Mouse (Mus musculus) embryonic facial prominence, embryonic 15.5 days (tissue): Measurements from ENCODE around the gene Tas2r131. TPM values are rescaled to one million over a fixed set of nuclear protein-coding genes. Genes with fewer than 3 reads are reported as not detected.
"Not testable (repeated sequence)": the region's sequence is repeated elsewhere in the genome, so short reads cannot be mapped to it uniquely, and the experiment has no call there.

Experiments used
- ATAC-seq: fragments of 200-750 bp; cut with Nextera tagmentation; 2 replicates; pipeline ENCODE4 v1.8.0; 2017; ENCODE audit warnings: low read depth, moderate TSS enrichment; ENCODE audit not compliant: insufficient number of reproducible peaks, low FRiP score, low TSS enrichment
- H3K27ac ChIP-seq: fragments of 300-500 bp; sonication (generic); replicated peaks from 2 replicates; pipeline ENCODE4 v1.5.1; 2015; ENCODE audit warnings: mild to moderate bottlenecking, inconsistent platforms
- H3K27me3 ChIP-seq: fragments of 300-500 bp; sonication (generic); 2 replicates; pipeline ENCODE4 v1.6.1; 2015; ENCODE audit warnings: inconsistent platforms
- H3K36me3 ChIP-seq: fragments of 300-500 bp; sonication (generic); 2 replicates; pipeline ENCODE4 v1.6.1; 2015; ENCODE audit warnings: mild to moderate bottlenecking, inconsistent platforms
- H3K4me1 ChIP-seq: fragments of 300-500 bp; sonication (generic); 2 replicates; pipeline ENCODE4 v1.6.1; 2015; ENCODE audit warnings: inconsistent platforms
- H3K4me2 ChIP-seq: fragments of 300-500 bp; sonication (generic); replicated peaks from 2 replicates; pipeline ENCODE4 v1.6.1; 2015; ENCODE audit warnings: mild to moderate bottlenecking, inconsistent platforms
- H3K4me3 ChIP-seq: fragments of 300-500 bp; sonication (generic); replicated peaks from 2 replicates; pipeline ENCODE4 v1.5.1; 2015; ENCODE audit warnings: mild to moderate bottlenecking, inconsistent platforms
- H3K9ac ChIP-seq: fragments of 300-500 bp; sonication (generic); 2 replicates; pipeline ENCODE4 v1.6.1; 2015; ENCODE audit warnings: inconsistent platforms
- H3K9me3 ChIP-seq: fragments of 300-500 bp; sonication (generic); replicated peaks from 2 replicates; pipeline ENCODE4 v1.6.1; 2016; ENCODE audit warnings: inconsistent platforms
- WGBS: fragments of 180-500 bp; shearing (Covaris S2); methylation state at CpG from one replicate; pipeline ENCODE4 v1.1.7; 2015; 5-methylcytosine and 5-hydroxymethylcytosine counted together
- polyA plus RNA-seq: library from polyadenylated mRNA; unstranded; fragments of >200 nt; fragmentation: Nextera tagmentation; extraction: Ambion mirVana; gene quantifications from 2 replicates; pipeline ENCODE4 v1.2.1, GENCODE M21; 2015

Gene Tas2r131
- polyA plus RNA-seq = not detected in 2 replicates

- ATAC-seq = no peak
- Histone ChIP-seq H3K9ac (no peak within 1 kb of the TSS), H3K27me3 (no peaks in the 10 kb centered on the region), H3K9me3 (no peaks in the 10 kb centered on the region), H3K4me1 (no peaks in the 10 kb centered on the region), H3K36me3 (no peaks in the 10 kb centered on the region), H3K27ac (no peak within 1 kb of the TSS), H3K4me3 (no peak within 1 kb of the TSS), H3K4me2 (no peak within 1 kb of the TSS)
- 47% methylated on average over 1 of the region's 1 CpGs for WGBS
Measured at GRCm38 (mm10) chr6:132957819-132958218, at the start of gene Tas2r131. Tas2r131 (minus strand) TSS chr6:132957919.

GRCm38 (mm10) chr6:132980865-132981264 lies 23.1 kb upstream of the Tas2r131 start, which contains the start of gene Tas2r109:
Tas2r109 (minus strand) TSS chr6:132980965.
- Histone ChIP-seq H3K9ac (no peak within 1 kb of the TSS), H3K9me3 (no peaks in the 10 kb centered on the region), H3K27ac (no peak within 1 kb of the TSS), H3K4me3 (no peak within 1 kb of the TSS), H3K27me3 (no peaks in the 10 kb centered on the region), H3K36me3 (no peaks in the 10 kb centered on the region), H3K4me2 (no peak within 1 kb of the TSS), H3K4me1 (no peaks in the 10 kb centered on the region)
- ATAC-seq = no peak
- 67% methylated on average over 2 of the region's 2 CpGs for WGBS

GRCm38 (mm10) chr6:132950802-132951201 lies 6.9 kb downstream of the Tas2r131 start, which contains the start of gene Tas2r129:
Tas2r129 (plus strand) TSS chr6:132951102.
- 76% methylated on average over 2 of the region's 2 CpGs for WGBS
- Histone ChIP-seq H3K4me1 (no peaks in the 10 kb centered on the region), H3K9me3 (no peaks in the 10 kb centered on the region), H3K4me3 (no peak within 1 kb of the TSS), H3K4me2 (no peak within 1 kb of the TSS), H3K9ac (no peak within 1 kb of the TSS), H3K27ac (no peak within 1 kb of the TSS), H3K27me3 (no peaks in the 10 kb centered on the region), H3K36me3 (no peaks in the 10 kb centered on the region)
- no peak for ATAC-seq

GRCm38 (mm10) chr6:132941376-132941775 lies 16.3 kb downstream of the Tas2r131 start:
- not testable (repeated sequence) for H3K4me1 ChIP-seq, H3K4me3 ChIP-seq, H3K9ac ChIP-seq, H3K9me3 ChIP-seq, H3K36me3 ChIP-seq, H3K27ac ChIP-seq, H3K27me3 ChIP-seq, H3K4me2 ChIP-seq, ATAC-seq

- H3K36me3 ChIP-seq = no peaks in the 10 kb centered on the region
- no peaks in the 10 kb centered on the region for H3K9me3 ChIP-seq
- H3K4me2 ChIP-seq = no peak within 1 kb of the TSS
- no peak for ATAC-seq
- no peaks in the 10 kb centered on the region for H3K4me1 ChIP-seq
- no peaks in the 10 kb centered on the region for H3K27me3 ChIP-seq
- no peak within 1 kb of the TSS for H3K4me3 ChIP-seq
- H3K9ac ChIP-seq = no peak within 1 kb of the TSS
- WGBS = 85% methylated on average over 3 of the region's 3 CpGs
- H3K27ac ChIP-seq = no peak within 1 kb of the TSS
Measured at GRCm38 (mm10) chr6:132909351-132909750, 48.4 kb downstream of the Tas2r131 start, which contains the start of gene Tas2r125. Tas2r125 (plus strand) TSS chr6:132909651.

Other genes with a start within 250 kb of the Tas2r131 start
- not detected in 2 replicates for gene Tas2r122, start 246.0 kb downstream of the Tas2r131 start, polyA plus RNA-seq
- not detected in 2 replicates for gene Tas2r115, start 219.9 kb downstream of the Tas2r131 start, polyA plus RNA-seq
- not detected in 2 replicates for gene Tas2r124, start 203.2 kb downstream of the Tas2r131 start, polyA plus RNA-seq
- not detected in 2 replicates for gene Tas2r102, start 195.8 kb downstream of the Tas2r131 start, polyA plus RNA-seq
- gene Tas2r136, start 179.8 kb downstream of the Tas2r131 start, polyA plus RNA-seq = not detected in 2 replicates
- not detected in 2 replicates for gene Tas2r117, start 155.1 kb downstream of the Tas2r131 start, polyA plus RNA-seq
- gene Tas2r123, start 110.8 kb downstream of the Tas2r131 start, polyA plus RNA-seq = not detected in 2 replicates
- not detected in 2 replicates for gene Tas2r116, start 102.5 kb downstream of the Tas2r131 start, polyA plus RNA-seq
- not detected in 2 replicates for gene Tas2r110, start 89.9 kb downstream of the Tas2r131 start, polyA plus RNA-seq
- gene Tas2r113, start 64.9 kb downstream of the Tas2r131 start, polyA plus RNA-seq = not detected in 2 replicates
- gene Tas2r125, start 48.3 kb downstream of the Tas2r131 start, polyA plus RNA-seq = not detected in 2 replicates
- gene Tas2r129, start 6.8 kb downstream of the Tas2r131 start, polyA plus RNA-seq = not detected in 2 replicates
- not detected in 2 replicates for gene Tas2r109, start 23.0 kb upstream of the Tas2r131 start, polyA plus RNA-seq
- gene Tas2r103, start 79.2 kb upstream of the Tas2r131 start, polyA plus RNA-seq = not detected in 2 replicates
- gene Tas2r140, start 97.9 kb upstream of the Tas2r131 start, polyA plus RNA-seq = not detected in 2 replicates
- 81.3 and 83.0 TPM in 2 replicates for gene Smim10l1, start 147.0 kb upstream of the Tas2r131 start, polyA plus RNA-seq